Mouse (Mus musculus) megakaryocyte-erythroid progenitor cell, adult 5-6 weeks (primary cell): ENCODE measurements around the gene Ralgapb. TPM values are rescaled to one million over a fixed set of nuclear protein-coding genes. Genes with fewer than 3 reads are reported as not detected.

Source experiments
- ATAC-seq: replicated peaks from 2 replicates; pipeline ENCODE4 v1.8.0; 2016; ENCODE audit warnings: mild to moderate bottlenecking, inconsistent platforms; ENCODE audit not compliant: severe bottlenecking, poor library complexity, low FRiP score, low TSS enrichment
- total RNA-seq, 2 experiments: library from RNA; stranded (forward) in 1 of 2; stranded (reverse) in 1 of 2; fragments of 200-1000, 215-1000 nt in 1 of 2; fragments of >200 nt in 1 of 2; fragmentation: Nextera tagmentation in 1 of 2; gene quantifications; 2 replicates each; pipeline ENCODE4 v1.2.3; 2014 to 2017

The Ralgapb gene
- total RNA-seq, 2 experiments from 2014 or later: 32.2 to 32.6 TPM

DNA sequence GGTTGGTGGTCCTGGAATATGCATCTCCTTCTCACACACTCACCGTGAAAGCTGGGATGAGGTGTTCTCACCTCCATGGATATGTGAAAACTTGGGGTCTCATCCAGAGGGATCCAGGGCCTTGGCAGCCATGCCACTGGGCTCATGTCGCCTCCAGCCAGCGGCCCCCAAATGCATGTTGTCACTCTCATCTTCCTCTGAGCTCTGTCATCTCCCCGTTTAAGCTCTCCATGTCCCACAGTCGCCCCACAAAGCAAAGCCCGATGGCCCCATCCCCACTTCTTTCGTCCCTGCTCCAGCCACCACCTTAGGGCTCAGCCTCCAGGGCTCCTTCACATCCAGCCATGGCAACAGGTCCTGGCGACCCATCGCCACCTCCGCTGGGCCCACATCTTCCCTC lies 97.4 kb downstream of the Ralgapb start:
- ATAC-seq: no peak

DNA sequence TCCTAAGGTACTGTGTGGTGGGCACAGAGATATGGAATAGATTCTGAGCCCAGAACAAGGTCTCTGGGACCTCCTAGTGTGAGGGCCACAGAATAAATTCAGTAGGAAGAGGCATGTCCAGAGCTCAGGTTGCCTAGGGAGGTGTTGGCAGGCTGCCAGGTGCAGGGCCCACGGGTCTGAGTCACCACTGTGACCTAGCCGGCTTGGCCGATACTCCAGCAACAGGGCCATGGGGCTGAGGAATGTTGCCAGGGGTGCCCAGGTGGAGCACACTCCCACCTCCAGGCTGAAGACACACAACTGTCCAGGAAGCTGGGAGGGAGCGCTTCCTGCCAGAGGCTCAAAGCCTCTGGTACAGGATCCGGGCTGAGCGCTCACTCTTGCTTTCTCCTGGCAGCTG lies 101.0 kb downstream of the Ralgapb start:
- no peak for ATAC-seq

DNA sequence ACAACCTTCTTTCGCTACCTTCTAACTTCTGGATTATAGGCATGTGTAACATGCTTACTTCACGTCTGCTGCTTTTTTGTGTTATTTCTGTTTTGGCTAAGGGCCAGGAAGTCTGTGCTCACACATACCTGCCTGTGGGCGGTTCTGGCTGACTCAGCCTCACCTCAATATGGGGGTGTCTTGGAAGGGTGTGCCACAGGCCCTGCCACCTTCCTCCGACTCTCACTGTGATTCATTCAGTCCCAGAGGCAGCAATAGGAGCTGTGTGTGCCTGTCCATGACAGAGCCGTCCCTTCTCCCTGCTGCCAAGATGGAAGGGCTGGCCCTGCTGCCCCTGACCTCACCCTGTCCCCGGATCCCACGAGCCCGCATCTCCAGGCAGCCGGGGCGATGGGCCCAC lies 102.9 kb downstream of the Ralgapb start, which contains the start of gene Arhgap40:
Arhgap40 (plus strand) TSS at position 269 of the 400 bp plus-strand sequence.
- no peak for ATAC-seq

DNA sequence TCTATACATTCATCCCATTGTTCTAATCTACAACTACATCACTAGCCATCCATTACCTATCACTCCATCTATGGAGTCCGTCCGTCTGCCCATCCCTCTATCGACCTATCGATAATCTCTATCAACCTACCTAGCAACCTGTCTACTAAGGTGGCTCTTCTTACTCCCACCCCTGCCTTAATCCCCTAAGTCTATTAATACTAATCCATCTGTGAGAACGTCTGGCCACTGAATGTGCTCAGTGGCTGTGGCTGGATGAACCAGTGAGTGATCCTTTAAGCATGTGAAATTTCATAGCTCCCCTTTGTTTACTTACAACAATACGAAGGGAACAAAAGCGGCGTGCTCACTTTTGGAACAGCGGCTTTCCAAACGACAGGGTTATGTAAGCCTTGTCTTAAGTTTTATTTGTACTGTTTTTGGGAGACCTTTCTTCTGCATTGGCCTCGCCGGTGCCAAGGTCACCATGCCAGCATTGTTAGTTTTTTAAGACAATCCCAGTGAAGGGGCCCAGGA lies 104.2 kb downstream of the Ralgapb start:
- no peak for ATAC-seq

DNA sequence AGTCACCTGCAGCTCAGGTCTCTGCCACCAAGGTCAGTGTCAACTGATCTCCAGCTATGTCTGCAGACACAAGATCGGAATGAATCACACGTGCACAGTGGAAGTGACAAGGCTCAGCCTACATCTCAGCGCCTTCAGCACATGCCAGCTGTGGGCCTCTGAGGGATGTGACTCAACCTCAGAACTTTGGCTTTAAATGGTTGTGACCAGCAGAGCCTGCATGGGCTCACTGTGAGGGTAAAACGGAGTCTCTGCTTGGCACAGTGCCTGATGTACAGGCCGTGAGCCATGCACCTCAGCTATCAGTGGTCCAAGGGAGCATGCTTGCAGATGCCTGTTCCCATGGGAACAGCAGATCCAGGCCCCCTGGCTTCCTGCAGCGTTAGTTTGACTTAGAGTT lies 108.9 kb downstream of the Ralgapb start:
- ATAC-seq: no peak

DNA sequence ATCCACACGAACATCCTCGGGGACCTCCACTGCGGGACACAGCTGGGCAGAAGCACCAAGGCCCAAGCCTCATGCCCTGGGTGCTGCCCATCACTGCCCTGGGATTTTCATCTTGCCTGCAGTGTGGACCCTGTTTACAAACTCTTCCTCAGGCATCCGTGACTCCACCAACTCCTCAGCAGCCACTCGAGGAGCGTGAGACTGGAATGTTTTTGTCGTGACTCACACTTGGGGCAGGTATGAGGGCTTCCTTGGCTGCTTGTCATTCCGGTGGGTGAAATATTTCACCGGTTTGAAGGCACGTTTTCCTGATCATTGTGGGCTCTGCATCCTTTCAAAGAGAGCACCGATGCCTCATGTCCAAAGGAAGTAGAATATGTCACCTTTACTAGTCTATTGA lies 109.4 kb downstream of the Ralgapb start:
- no peak for ATAC-seq

DNA sequence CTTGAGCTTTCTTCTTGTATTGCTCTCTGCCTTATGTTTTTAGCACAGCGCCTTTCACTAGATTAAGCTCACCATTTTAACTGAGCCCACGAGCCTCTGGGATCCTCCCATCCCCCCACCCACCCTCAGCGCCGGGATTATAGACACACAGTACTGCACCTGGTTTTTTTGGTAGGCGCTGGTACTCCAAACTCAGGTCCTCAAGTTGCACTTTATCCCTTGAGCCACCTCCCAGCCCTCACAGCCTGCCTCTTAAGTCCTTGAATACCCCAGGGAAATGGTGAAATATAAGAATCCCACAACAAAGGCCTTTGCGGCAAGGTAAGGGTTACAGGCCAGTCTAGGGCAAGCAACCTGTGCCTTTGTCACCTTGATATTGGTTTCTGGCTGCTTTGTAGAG lies 110.2 kb downstream of the Ralgapb start:
- ATAC-seq: no peak

DNA sequence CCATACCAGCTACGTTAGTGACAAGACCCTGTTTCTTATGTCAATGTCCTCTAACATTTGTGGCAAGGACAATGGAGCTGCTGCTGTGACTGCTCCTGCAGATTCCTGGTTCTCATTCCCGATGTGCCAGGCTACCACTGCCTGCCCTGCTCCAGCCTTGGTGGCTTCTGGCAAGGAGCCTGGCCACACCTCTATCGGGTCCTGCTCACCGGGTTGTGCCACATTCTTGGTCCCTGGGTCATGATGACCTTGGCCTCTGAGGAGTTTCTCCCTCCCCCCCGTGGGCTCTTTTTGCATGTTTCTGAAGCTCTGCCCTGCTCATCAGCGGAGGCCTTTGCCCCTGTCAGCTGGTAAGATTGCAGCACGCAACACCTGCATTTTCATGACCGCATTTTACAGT lies 113.4 kb downstream of the Ralgapb start:
- no peak for ATAC-seq

DNA sequence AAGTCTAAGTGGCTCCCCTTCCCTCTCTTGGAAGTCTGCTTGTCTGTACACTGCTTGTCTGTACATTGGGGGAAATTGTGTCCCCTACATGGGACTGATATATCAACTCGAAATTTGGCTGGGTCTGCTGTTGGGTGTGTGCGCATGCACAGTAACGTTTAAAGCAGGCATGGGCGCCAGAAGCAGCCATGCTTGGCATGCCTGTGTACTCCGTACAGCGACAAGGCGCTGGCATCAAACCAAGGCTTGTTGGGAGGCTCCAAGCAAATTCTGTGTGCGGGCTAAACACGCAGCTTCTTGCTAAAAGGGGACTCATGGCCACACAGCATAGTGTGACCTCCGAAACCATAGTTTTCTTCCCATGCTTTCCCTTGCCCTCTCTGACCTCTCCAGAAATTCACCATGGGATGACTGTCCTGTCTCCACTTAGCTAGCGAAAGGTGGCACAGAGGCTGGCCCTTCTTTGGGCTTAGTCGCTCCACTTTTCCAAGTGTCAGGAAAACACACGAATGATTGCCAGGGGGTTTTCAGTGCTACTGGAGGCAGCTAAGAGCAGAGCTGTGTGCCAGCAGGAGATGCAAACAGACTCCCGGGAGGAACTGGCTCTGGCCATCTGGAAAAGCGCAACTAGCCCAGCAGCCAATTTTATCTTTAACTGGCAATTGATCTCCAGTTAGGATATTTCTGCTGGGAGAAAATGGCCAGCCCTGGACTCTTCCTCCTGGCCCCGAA lies 114.6 kb downstream of the Ralgapb start:
- ATAC-seq: no peak

DNA sequence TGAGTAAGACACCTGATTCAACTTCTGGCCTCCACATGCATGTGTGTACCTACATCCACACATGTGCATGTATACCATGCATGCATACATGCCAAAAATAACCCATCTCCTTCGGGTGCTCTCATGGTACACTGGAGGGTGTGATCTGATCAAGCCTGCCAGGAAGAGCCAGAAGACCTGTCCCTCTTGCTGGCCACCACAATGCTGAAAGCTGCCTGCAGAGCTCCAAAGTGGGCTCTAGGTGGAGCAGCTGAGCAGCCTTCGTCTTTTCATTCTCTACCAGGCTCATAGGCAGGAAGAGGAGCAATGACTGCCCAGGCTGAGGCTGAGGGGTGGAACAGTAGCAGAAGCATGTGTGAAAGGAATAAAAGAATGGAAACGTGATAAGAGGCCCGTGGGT lies 124.4 kb downstream of the Ralgapb start:
- ATAC-seq: peak; percentile 96

DNA sequence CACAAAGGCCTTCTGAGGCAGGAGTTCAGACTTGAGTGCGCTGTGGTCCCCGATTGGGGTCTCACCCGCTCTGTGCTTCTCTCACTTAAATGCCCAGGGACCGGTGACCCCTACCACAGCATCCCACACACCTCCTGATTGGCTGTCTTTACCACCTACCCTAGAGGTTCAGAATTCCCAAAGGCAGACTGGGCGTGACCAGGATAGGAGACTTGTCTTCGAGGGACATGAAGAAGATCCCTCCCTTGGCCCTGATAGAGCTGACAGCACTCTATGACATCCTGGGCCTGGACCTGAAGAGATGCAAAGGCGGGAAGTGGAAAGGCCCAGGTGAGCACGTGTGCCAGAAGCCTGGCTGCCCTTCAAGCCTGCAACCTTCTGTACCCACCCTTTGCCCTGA lies 124.9 kb downstream of the Ralgapb start:
- ATAC-seq: no peak

DNA sequence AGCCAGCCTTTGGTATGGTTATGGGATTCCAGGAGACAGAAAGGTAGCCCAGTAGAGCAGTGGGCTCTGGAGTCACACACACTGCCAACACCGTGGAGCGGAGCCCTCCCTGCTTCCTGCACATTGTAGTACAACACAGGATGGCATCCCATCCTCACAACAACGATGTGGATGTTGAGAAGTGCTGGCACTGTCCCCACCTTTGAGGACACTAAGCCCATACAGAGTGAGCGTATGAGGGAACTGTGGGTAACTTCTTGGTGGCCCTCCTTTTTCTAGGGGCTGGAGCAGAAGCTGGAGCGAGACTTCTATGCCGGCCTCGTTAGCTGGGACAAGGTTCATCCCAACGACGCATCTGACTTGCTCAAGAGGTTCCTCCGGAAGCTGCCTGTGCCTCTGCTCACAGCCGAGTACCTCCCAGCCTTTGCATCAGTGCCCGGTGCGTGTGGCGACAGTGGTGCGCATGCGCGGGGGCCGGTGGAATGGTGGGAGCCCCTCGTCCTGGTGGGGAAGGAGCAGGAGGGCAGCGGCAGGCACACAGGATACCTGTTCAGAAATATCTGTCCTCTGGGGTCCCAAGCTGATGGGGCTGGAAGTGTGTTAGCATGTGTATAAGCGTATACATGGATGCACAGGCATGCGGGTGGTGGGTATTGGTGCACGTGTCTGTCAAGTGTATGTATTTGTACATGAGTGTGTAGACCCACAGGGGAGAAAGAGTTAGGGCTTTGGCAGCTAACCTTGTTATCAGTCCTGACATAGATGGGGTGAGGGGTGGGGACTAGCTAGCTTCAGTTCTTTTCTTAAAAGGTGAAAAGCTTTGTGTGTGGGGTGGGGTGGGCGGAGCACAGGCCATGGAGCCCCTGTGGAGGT lies 130.0 kb downstream of the Ralgapb start:
- 0 out of 2 replicates have a peak, but pooled peaks have one; percentile 44 for ATAC-seq

DNA sequence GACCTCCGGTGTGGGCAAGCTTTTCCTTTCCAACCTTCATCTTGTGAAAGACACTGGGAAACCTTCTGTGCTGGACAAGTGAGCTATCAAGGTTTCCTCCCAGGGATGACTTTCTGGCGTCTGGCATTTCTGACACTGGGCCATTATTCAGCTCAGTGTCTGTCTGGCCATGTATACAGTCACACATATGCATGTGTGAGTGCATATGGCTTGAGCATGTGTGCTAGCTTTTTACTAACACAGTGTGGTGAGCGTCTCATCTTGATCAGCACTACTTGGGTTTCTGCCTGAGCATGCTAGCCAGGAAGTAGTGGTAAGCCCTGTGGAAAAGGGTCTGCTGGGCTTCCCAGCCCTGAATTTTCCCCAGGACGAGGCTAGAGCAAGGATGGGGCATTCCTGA lies 131.6 kb downstream of the Ralgapb start:
- no peak for ATAC-seq

DNA sequence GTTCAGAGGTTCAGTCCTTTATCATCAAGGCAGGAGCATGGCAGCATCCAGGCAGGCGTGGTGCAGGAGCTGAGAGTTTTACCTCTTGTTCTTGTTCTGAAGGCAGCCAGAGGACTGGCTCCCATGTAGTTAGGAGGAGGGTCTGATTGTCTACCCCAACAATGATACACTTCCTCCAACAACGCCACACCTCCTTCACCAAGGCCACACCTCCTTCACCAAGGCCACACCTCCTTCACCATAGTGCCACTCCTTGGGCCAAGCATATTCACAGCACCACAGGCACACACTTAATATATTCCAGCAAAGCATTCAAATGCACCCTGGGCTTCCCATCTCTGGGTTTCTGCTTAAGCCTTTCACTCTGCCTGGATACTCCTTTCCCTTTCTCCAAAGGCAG lies 135.6 kb downstream of the Ralgapb start:
- no peak for ATAC-seq

DNA sequence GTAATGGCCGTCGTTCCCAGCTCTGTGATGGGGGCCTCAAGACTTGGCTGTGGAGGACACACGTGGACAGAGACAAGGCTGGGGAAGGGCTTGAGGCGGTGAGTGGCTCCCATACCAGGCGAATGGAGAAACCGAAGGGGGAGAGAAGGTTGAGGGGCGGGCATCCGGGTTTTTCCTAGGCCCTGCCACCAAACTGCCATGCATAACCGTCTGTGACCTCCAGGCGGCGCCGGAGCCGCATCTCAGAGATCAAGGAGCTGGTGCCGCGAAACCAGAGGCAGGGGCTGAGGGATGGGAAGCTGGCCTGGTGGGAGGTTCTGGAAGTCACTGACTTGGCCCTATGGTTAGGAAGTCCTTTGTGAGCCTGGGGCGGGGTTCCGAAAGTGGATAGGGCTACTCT lies 137.1 kb downstream of the Ralgapb start:
- ATAC-seq: peak; percentile 83

Other genes starting within 250 kb of the Ralgapb start
- not detected in 2 replicates for gene D630003M21Rik, start 180.6 kb upstream of the Ralgapb start, total RNA-seq (2014; fragmentation: Nextera tagmentation)
- not detected in 2 replicates for gene D630003M21Rik, start 180.6 kb upstream of the Ralgapb start, total RNA-seq (2017)
- not detected in 2 replicates for gene Bpi, start 151.8 kb upstream of the Ralgapb start, total RNA-seq (2014; fragmentation: Nextera tagmentation)
- 0.50 TPM in 1 of 2 replicates, not detected in the other for gene Bpi, start 151.8 kb upstream of the Ralgapb start, total RNA-seq (2017)
- 3.6 TPM in 1 of 2 replicates, not detected in the other for gene Lbp, start 103.4 kb upstream of the Ralgapb start, total RNA-seq (2014; fragmentation: Nextera tagmentation)
- 1.9 TPM in 1 of 2 replicates, not detected in the other for gene Lbp, start 103.4 kb upstream of the Ralgapb start, total RNA-seq (2017)
- gene Snhg11, start 34.2 kb upstream of the Ralgapb start, total RNA-seq (2014; fragmentation: Nextera tagmentation): not detected in 2 replicates
- gene Snhg11, start 34.2 kb upstream of the Ralgapb start, total RNA-seq (2017): not detected in 2 replicates
- not detected in 2 replicates for gene Adig, start 92.8 kb downstream of the Ralgapb start, total RNA-seq (2014; fragmentation: Nextera tagmentation)
- not detected in 2 replicates for gene Adig, start 92.8 kb downstream of the Ralgapb start, total RNA-seq (2017)
- not detected in 2 replicates for gene Arhgap40, start 102.9 kb downstream of the Ralgapb start, total RNA-seq (2014; fragmentation: Nextera tagmentation)
- not detected in 2 replicates for gene Arhgap40, start 102.9 kb downstream of the Ralgapb start, total RNA-seq (2017)
- gene Slc32a1, start 200.9 kb downstream of the Ralgapb start, total RNA-seq (2014; fragmentation: Nextera tagmentation): not detected in 2 replicates
- not detected in 2 replicates for gene Slc32a1, start 200.9 kb downstream of the Ralgapb start, total RNA-seq (2017)
- gene Actr5, start 215.0 kb downstream of the Ralgapb start, total RNA-seq (2014; fragmentation: Nextera tagmentation): 13.8 and 21.1 TPM in 2 replicates
- 16.2 and 31.5 TPM in 2 replicates for gene Actr5, start 215.0 kb downstream of the Ralgapb start, total RNA-seq (2017)